Mouse (Mus musculus): ENCODE data around the gene Cilp.

- TF ChIP-seq CTCF (IDR thresholded peaks at IDR 0.05; ENCODE audit: borderline replicate concordance, insufficient read depth, low read length) (no peak), POLR2A (IDR thresholded peaks at IDR 0.05; ENCODE audit: low read depth, low read length) (no peak)
Measured at GRCm38 (mm10) chr9:65241973-65242372, 23.0 kb upstream of the Cilp start.

Data from embryonic fibroblast, embryonic 13.5 days (primary cell).